Mouse (Mus musculus): Measurements from ENCODE around the gene Susd6.
A peak's percentile ranks its signal among the peaks of the same experiment; 100 is the strongest.

The Susd6 gene

GRCm38 (mm10) chr12:80879267-80879666 is 89.0 kb downstream of the Susd6 start:
- no peak for DNase-seq

- no peak for DNase-seq
Measured at GRCm38 (mm10) chr12:80881121-80881520, 90.8 kb downstream of the Susd6 start.

- DNase-seq: no peak
Measured at GRCm38 (mm10) chr12:80883278-80883677, 93.0 kb downstream of the Susd6 start.

GRCm38 (mm10) chr12:80883881-80884280 is 93.6 kb downstream of the Susd6 start:
- DNase-seq: no peak

- peak; percentile 48 for DNase-seq
Measured at GRCm38 (mm10) chr12:80885301-80886288, 95.3 kb downstream of the Susd6 start.

- DNase-seq: no peak
Measured at GRCm38 (mm10) chr12:80887036-80887435, 96.7 kb downstream of the Susd6 start.

GRCm38 (mm10) chr12:80889331-80889730 is 99.0 kb downstream of the Susd6 start:
- DNase-seq: no peak

- no peak for DNase-seq
Measured at GRCm38 (mm10) chr12:80891074-80891473, 100.8 kb downstream of the Susd6 start.

- DNase-seq: no peak
Measured at GRCm38 (mm10) chr12:80893720-80894494, 103.6 kb downstream of the Susd6 start.

GRCm38 (mm10) chr12:80894973-80895570 is 104.8 kb downstream of the Susd6 start:
- peak; percentile 75 for DNase-seq

GRCm38 (mm10) chr12:80909631-80910030 is 119.3 kb downstream of the Susd6 start:
- no peak for DNase-seq

- peak; percentile 71 for DNase-seq
Measured at GRCm38 (mm10) chr12:80917764-80918163, 127.5 kb downstream of the Susd6 start.

GRCm38 (mm10) chr12:80921301-80921700 is 131.0 kb downstream of the Susd6 start:
- DNase-seq: no peak

- DNase-seq: peak; percentile 45
Measured at GRCm38 (mm10) chr12:80922869-80923268, 132.6 kb downstream of the Susd6 start.

GRCm38 (mm10) chr12:80923602-80924001 is 133.3 kb downstream of the Susd6 start:
- DNase-seq: no peak

GRCm38 (mm10) chr12:80924205-80924604 is 133.9 kb downstream of the Susd6 start:
- DNase-seq: no peak

- no peak for DNase-seq
Measured at GRCm38 (mm10) chr12:80925919-80926318, 135.6 kb downstream of the Susd6 start.

GRCm38 (mm10) chr12:80926550-80926949 is 136.2 kb downstream of the Susd6 start:
- peak; percentile 47 for DNase-seq

- DNase-seq: no peak
Measured at GRCm38 (mm10) chr12:80927518-80927917, 137.2 kb downstream of the Susd6 start.

- DNase-seq: no peak
Measured at GRCm38 (mm10) chr12:80928881-80929280, 138.6 kb downstream of the Susd6 start.

- DNase-seq: peak; percentile 74
Measured at GRCm38 (mm10) chr12:80930141-80930540, 139.8 kb downstream of the Susd6 start.

Measured in liver (tissue).